Mouse (Mus musculus): ENCODE results near the gene Lgi2.

The Lgi2 gene

DNA sequence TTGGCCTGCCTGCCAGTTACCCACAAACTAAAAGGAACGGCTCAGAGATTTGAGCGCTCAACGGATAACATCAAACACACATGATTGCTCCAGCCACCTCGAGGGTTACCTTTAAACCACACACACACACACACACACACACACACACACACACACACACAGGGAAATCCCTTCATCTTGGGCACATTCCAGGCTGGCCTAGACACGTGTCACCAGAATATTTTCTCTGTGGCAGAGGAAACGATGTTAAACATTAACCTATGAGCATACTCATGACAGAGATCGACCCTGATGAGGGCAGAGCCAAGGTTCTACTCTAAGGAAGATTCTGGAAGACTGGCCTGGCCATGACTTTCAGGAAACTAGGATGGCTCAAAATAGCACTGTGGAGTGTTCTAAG is 29.2 kb downstream of the Lgi2 start:
- peak; percentile 21 to 32 for DNase-seq

GRCm38 (mm10) chr5:52534798-52535590 is 31.3 kb downstream of the Lgi2 start:
- no peak for DNase-seq

- no peak for DNase-seq
Observed at GRCm38 (mm10) chr5:52533705-52534104, 32.6 kb downstream of the Lgi2 start.

- DNase-seq, result no peak
Observed at GRCm38 (mm10) chr5:52528545-52528944, 37.7 kb downstream of the Lgi2 start.

- no peak for DNase-seq
Observed at GRCm38 (mm10) chr5:52526324-52526986, 39.8 kb downstream of the Lgi2 start.

- DNase-seq, result peak in 1 of 2 experiments; percentile 11
Observed at GRCm38 (mm10) chr5:52524207-52524606, 42.1 kb downstream of the Lgi2 start.

DNA sequence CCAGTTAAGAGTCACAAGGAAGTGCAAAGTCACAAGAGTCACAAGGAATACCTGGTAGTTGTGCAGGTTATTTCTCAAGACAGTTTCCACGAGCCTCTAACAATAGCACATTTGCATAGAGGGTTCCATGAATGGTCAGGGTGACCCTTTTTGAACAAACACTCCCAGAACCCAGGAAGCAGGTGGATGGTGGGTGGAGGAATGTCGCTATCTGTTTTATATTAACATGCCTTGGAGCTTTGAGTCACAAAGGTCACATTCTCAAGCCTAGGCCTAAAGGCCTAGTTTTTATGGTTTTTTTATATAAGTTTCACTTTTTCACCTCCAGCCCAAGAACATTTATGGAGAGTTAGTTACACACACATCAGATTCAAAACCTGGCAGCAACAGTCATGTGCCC is 46.3 kb downstream of the Lgi2 start:
- no peak for DNase-seq

GRCm38 (mm10) chr5:52516072-52516476 is 50.2 kb downstream of the Lgi2 start:
- DNase-seq, result no peak

- DNase-seq, result peak; percentile 45 to 57
Observed at GRCm38 (mm10) chr5:52515246-52516021, 50.8 kb downstream of the Lgi2 start.

GRCm38 (mm10) chr5:52511089-52511488 is 55.2 kb downstream of the Lgi2 start:
- no peak for DNase-seq

DNA sequence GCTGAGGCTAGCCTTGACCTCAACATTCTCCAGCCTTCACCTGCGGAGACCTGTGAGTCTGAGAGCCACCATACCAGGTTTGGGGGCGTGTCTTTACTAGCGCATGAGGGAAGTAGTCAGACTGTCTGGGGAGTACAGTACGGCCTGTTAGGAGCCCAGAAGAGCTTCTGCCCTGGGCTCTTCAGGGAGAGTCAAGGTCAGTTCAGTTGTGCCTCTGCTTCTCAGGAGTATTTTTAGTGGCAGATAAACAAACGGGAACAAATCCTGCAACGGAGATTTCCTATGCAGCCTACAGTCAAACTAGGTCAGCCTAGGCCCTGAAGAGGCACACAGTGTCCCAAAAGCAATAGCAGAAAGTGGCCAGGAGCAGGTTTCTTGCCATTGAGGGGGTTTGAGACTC is 56.8 kb downstream of the Lgi2 start:
- no peak for DNase-seq

DNA sequence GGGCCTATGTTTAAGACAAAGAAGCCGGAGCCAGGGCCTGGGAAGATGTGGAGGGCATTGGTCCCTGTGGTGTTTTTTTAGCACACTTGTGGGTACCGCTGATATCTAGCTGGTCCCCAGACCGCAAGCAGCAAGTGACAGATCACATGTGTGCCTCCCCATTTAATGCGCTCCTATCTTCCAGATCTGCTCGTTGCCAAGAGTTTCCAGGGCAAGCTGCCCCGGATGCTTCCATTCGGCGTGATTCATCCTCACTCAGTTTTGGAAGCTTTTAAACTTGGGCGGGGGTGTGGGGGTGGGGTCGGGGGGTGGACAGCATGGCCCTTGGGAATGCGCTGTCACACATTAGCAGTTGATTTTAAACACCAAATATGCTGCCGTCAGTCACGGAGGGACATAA is 61.6 kb downstream of the Lgi2 start:
- no peak for DNase-seq

DNA sequence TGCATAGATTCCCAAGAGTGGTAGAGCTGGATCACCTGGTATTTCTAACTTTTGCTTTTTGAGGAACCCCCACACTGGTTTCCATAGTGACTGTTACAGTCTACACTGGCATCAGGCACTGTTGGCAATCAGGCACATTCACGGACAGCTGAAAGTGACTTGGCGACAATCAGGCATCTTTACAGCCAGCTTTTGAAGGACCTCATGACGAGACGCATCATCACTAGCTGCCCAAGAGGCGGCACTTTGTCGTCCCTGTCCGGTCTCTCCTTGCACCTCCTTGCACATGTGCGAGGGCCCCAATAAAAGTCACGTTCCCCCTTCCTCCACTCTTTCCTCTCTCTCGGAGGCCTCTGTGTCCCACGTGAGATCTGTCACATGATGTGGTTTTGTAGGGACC is 62.1 kb downstream of the Lgi2 start:
- DNase-seq, result no peak

DNA sequence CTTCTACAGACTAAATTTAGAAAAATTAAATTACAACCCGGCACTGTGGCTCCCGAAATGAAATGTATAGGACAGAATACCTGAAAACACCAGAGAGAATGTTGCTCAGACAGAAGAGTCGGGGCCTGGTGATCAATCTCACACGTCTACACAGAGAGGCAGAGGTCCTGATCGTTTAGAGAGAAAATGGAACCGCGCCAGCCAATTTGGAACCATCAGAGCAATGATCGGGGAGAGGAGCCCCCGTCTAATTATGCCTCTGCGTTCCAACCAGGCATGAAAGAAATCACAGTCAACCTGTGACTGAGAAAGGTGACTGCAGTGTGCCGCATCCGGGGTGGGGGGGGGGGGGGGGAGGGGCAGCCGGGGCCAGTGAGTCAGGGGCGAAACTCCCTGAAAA is 70.6 kb downstream of the Lgi2 start:
- DNase-seq, result no peak

DNA sequence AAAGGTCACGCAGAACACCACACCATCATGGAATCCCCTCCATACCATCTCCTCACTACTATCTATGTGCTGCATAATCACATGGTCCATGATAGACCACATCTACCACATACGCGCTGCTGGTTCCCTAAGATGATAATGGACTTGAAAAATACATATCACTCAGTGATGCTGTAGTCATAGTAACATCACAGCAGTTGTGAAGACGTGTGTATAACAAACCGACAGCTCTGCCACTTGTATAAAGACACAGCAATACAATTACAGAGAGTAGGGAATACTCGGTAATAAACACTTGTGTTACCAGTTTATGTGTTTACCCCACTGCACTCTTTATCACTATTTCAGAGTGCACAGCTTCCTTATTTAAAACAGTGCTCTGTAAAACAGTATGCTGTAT is 74.8 kb downstream of the Lgi2 start:
- DNase-seq, result no peak

GRCm38 (mm10) chr5:52487559-52488430 is 78.5 kb downstream of the Lgi2 start:
- DNase-seq, result no peak

Measured in lung, adult 18-20 months (tissue).